ENCODE assay signal across 26 mouse cellular contexts in the genomic region with DNA sequence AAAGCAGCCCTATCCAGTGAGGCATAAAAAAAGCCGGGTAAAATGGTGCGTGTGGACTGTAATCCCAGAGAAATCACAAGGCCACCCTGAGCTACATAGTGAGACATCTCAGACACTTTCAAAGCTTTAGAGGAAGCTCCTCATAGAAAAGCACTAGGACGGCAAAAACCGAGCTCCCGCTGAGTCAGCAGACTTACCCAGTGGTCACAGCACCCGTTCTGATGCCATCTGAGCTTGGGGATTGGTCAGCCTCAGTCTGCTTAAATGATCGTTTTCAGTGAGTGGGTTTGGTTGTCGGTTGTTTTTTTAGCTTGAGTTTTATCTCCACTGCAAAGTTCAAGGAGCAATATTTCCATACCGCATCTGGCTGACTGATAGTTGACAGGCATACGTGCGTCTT.
"Had no signal": no experiment of that assay in that cellular context is flagged by ENCODE, and none has a peak within 500 bp of the region (broad histone marks: within the 10 kb centered on the region; RNA-seq: fewer than 3 reads in every experiment).

No protein-coding gene starts in this region.

- H3K27ac ChIP-seq: gastrocnemius, adult 2 months; heart, adult 2 months; hindbrain, embryonic 10.5 days; hindbrain, embryonic 13.5 days; hindbrain, embryonic 15.5 days; hindbrain, postnatal 0 days; kidney, embryonic 15.5 days; kidney, postnatal 0 days; limb, embryonic 13.5 days; limb, embryonic 15.5 days; liver, embryonic 12.5 days; liver, embryonic 14.5 days had no signal

- H3K9ac ChIP-seq: heart, embryonic 12.5 days; hindbrain, embryonic 13.5 days; hindbrain, embryonic 15.5 days; kidney, embryonic 15.5 days; limb, embryonic 13.5 days; limb, embryonic 15.5 days; liver, embryonic 12.5 days; liver, embryonic 14.5 days had no signal

- ATAC-seq: hindbrain, postnatal 0 days; intestine, embryonic 16.5 days; liver, embryonic 12.5 days had no signal

- H3K27me3 ChIP-seq: heart, embryonic 12.5 days; hindbrain, embryonic 13.5 days; hindbrain, embryonic 15.5 days; kidney, embryonic 15.5 days; limb, embryonic 13.5 days; limb, embryonic 15.5 days; liver, embryonic 12.5 days had no signal

- H3K9me3 ChIP-seq: heart, embryonic 12.5 days; hindbrain, embryonic 10.5 days; hindbrain, embryonic 13.5 days; hindbrain, embryonic 15.5 days; kidney, embryonic 15.5 days; limb, embryonic 13.5 days; limb, embryonic 15.5 days; liver, embryonic 12.5 days had no signal

- H3K4me1 ChIP-seq: hindbrain, embryonic 13.5 days; hindbrain, embryonic 15.5 days; kidney, embryonic 15.5 days; limb, embryonic 13.5 days; limb, embryonic 15.5 days; liver, embryonic 12.5 days had no signal

- H3K4me3 ChIP-seq: gastrocnemius, adult 2 months; heart, adult 2 months; heart, embryonic 12.5 days; hindbrain, embryonic 10.5 days; hindbrain, embryonic 13.5 days; hindbrain, embryonic 15.5 days; kidney, embryonic 15.5 days; limb, embryonic 13.5 days; limb, embryonic 15.5 days; liver, embryonic 12.5 days had no signal

- H3K4me2 ChIP-seq: heart, embryonic 12.5 days; hindbrain, embryonic 13.5 days; hindbrain, embryonic 15.5 days; kidney, embryonic 15.5 days; limb, embryonic 13.5 days; limb, embryonic 15.5 days; liver, embryonic 12.5 days had no signal

- DNase-seq: gastrocnemius, adult 2 months; gastrocnemius, postnatal 10 days; gastrocnemius, postnatal 25 days; heart, adult 2 months; heart, postnatal 10 days; heart, postnatal 4 days; kidney, adult 11 months; kidney, adult 2 months; kidney, adult 9 months; kidney, postnatal 14 days; kidney, postnatal 36 days; layer of hippocampus, adult 9-11 months; layer of hippocampus, postnatal 36 days; left cerebral cortex, postnatal 4 days had no signal
